Mouse (Mus musculus): Measurements from ENCODE around the gene Csrp2.

The Csrp2 gene

GRCm38 (mm10) chr10:110919531-110920343, at the start of gene Csrp2:
TSS of gene Csrp2 (plus strand) at chr10:110919789.
- DNase-seq (ENCODE audit: low read depth, low spot score): peak; percentile 95

GRCm38 (mm10) chr10:110874853-110875252, 44.7 kb upstream of the Csrp2 start:
- no peak for DNase-seq (ENCODE audit: low read depth, low spot score)

- no peak for DNase-seq (ENCODE audit: low read depth, low spot score)
Measured at GRCm38 (mm10) chr10:110876956-110877355, 42.6 kb upstream of the Csrp2 start.

GRCm38 (mm10) chr10:110877851-110878250, 41.7 kb upstream of the Csrp2 start:
- peak; percentile 73 for DNase-seq (ENCODE audit: low read depth, low spot score)

GRCm38 (mm10) chr10:110878641-110879040, 40.9 kb upstream of the Csrp2 start:
- DNase-seq (ENCODE audit: low read depth, low spot score): peak; percentile 45

GRCm38 (mm10) chr10:110879426-110880066, 40.0 kb upstream of the Csrp2 start:
- no peak for DNase-seq (ENCODE audit: low read depth, low spot score)

GRCm38 (mm10) chr10:110881346-110881745, 38.2 kb upstream of the Csrp2 start:
- DNase-seq (ENCODE audit: low read depth, low spot score): peak; percentile 34

- DNase-seq (ENCODE audit: low read depth, low spot score): no peak
Measured at GRCm38 (mm10) chr10:110882701-110883100, 36.9 kb upstream of the Csrp2 start.

- DNase-seq (ENCODE audit: low read depth, low spot score): no peak
Measured at GRCm38 (mm10) chr10:110890656-110891272, 28.8 kb upstream of the Csrp2 start.

- no peak for DNase-seq (ENCODE audit: low read depth, low spot score)
Measured at GRCm38 (mm10) chr10:110899744-110900501, 19.7 kb upstream of the Csrp2 start.

GRCm38 (mm10) chr10:110903862-110904261, 15.7 kb upstream of the Csrp2 start:
- DNase-seq (ENCODE audit: low read depth, low spot score): peak; percentile 45

GRCm38 (mm10) chr10:110916666-110917344, 2.8 kb upstream of the Csrp2 start:
- DNase-seq (ENCODE audit: low read depth, low spot score): no peak

- no peak for DNase-seq (ENCODE audit: low read depth, low spot score)
Measured at GRCm38 (mm10) chr10:110917521-110917920, 2.1 kb upstream of the Csrp2 start.

- DNase-seq (ENCODE audit: low read depth, low spot score): peak; percentile 34
Measured at GRCm38 (mm10) chr10:110918414-110919391, 886 bp upstream of the Csrp2 start.

GRCm38 (mm10) chr10:110920368-110920950, 870 bp downstream of the Csrp2 start:
- peak; percentile 68 for DNase-seq (ENCODE audit: low read depth, low spot score)

GRCm38 (mm10) chr10:110921890-110922289, 2.3 kb downstream of the Csrp2 start:
- DNase-seq (ENCODE audit: low read depth, low spot score): no peak

GRCm38 (mm10) chr10:110922612-110923011, 3.0 kb downstream of the Csrp2 start:
- no peak for DNase-seq (ENCODE audit: low read depth, low spot score)

GRCm38 (mm10) chr10:110927491-110927890, 7.9 kb downstream of the Csrp2 start:
- no peak for DNase-seq (ENCODE audit: low read depth, low spot score)

- no peak for DNase-seq (ENCODE audit: low read depth, low spot score)
Measured at GRCm38 (mm10) chr10:110929756-110930155, 10.2 kb downstream of the Csrp2 start.

Measured in ES-CJ7 (cell line).